Mouse (Mus musculus) embryonic fibroblast, embryonic 13.5 days (primary cell): ENCODE results near the gene Ablim1.

ENCODE experiments used
- CTCF ChIP-seq: IDR thresholded peaks from 2 replicates; pipeline ENCODE4 v1.5.1; 2011; ENCODE audit warnings: mild to moderate bottlenecking, control low read depth, low read length, moderate library complexity, borderline replicate concordance; ENCODE audit not compliant: insufficient read depth
- POLR2A ChIP-seq: IDR thresholded peaks from 2 replicates; pipeline ENCODE4 v1.6.1; 2011; ENCODE audit warnings: low read depth, mild to moderate bottlenecking, control low read depth, low read length, moderate library complexity

DNA sequence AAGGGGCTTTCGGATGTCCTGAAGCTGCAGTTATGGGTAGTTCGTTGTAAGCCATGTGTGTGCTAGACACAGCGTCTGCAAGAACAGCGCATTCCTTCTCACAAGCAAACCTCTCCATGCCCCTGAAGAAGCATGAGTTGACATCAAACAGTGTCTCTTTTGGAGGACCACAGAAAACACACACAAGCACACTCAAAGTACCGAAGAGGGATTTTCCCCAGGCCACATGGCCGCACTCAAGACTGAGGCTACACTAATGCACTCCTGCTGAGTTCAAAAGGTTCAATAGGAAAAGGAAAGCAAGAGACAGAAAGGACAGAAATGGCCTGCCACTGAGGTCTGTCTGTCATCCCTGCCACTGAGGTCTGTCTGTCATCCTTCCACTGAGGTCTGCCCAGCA is 209.6 kb downstream of the Ablim1 start:
- TF ChIP-seq CTCF (no peak), POLR2A (no peak)
